Mouse (Mus musculus): ENCODE results near the gene Zcwpw1.
"Not testable (repeated sequence)": the region's sequence is repeated elsewhere in the genome, so short reads cannot be mapped to it uniquely, and the experiment has no call there.

- not testable (repeated sequence) for TF ChIP-seq POLR2A (IDR thresholded peaks at IDR 0.05; ENCODE audit: insufficient read depth, low read length); CTCF (IDR thresholded peaks at IDR 0.05; ENCODE audit: low read depth, low read length)
These were observed 69.3 kb downstream of the Zcwpw1 start for GRCm38 (mm10) chr5:137856870-137857269.
